Mouse (Mus musculus): ENCODE measurements around the gene Tln1. TPM values are rescaled to one million over a fixed set of nuclear protein-coding genes. Genes with fewer than 3 reads are reported as not detected.

The Tln1 gene
- polyA plus RNA-seq, 1 experiment: 225 TPM

GRCm38 (mm10) chr4:43546375-43547047 is 16.0 kb downstream of the Tln1 start:
- Histone ChIP-seq H3K79me2 (ENCODE audit: control insufficient read depth, insufficient read depth) (no peaks in the 10 kb centered on the region), H3K36me3 (ENCODE audit: control insufficient read depth, insufficient read depth) (peaks cover 82% of the 10 kb centered on the region), H3K4me3 (no peak overlapping the region), H3ac (ENCODE audit: control insufficient read depth, insufficient read length) (no peak overlapping the region), H3K4me2 (ENCODE audit: low read depth) (no peak overlapping the region), H3K27me3 (ENCODE audit: control insufficient read depth, insufficient read depth, insufficient read length) (no peaks in the 10 kb centered on the region)
- peak; percentile 20 for TF ChIP-seq POLR2AphosphoS2 (IDR thresholded peaks at IDR 0.05; ENCODE audit: insufficient read length, low read depth)
- no peak for TF ChIP-seq USF1 (IDR thresholded peaks at IDR 0.05; ENCODE audit: low read depth)

GRCm38 (mm10) chr4:43542044-43542443 is 20.4 kb downstream of the Tln1 start:
- H3K27me3 ChIP-seq (ENCODE audit: control insufficient read depth, insufficient read depth, insufficient read length): no peaks in the 10 kb centered on the region
- TF ChIP-seq MYOG (IDR thresholded peaks at IDR 0.05; ENCODE audit: control insufficient read depth in 1 of 3, insufficient read depth in 1 of 3, insufficient read length in 2 of 3, low read depth in 2 of 3): no peak
- TF ChIP-seq USF1 (IDR thresholded peaks at IDR 0.05; ENCODE audit: low read depth): no peak
- no peak for TF ChIP-seq CEBPB (IDR thresholded peaks at IDR 0.05; ENCODE audit: insufficient read depth, poor library complexity, severe bottlenecking)
- TF ChIP-seq MYOD1 (IDR thresholded peaks at IDR 0.05; ENCODE audit: control insufficient read depth in 1 of 3, insufficient read length in 2 of 3, low read depth in 2 of 3): no peak
- TF ChIP-seq MAX (IDR thresholded peaks at IDR 0.05; ENCODE audit: low read depth): no peak
- TF ChIP-seq TCF3 (IDR thresholded peaks at IDR 0.05; ENCODE audit: insufficient read length, low read depth): no peak
- no peak for TF ChIP-seq POLR2A (IDR thresholded peaks at IDR 0.05; ENCODE audit: insufficient read length, low read depth)
- no peak for TF ChIP-seq SRF (IDR thresholded peaks at IDR 0.05; ENCODE audit: control insufficient read depth, insufficient read length, low read depth)
- TF ChIP-seq TCF12 (IDR thresholded peaks at IDR 0.05; ENCODE audit: insufficient read depth, poor library complexity, severe bottlenecking): no peak
- no peak for TF ChIP-seq E2F4 (IDR thresholded peaks at IDR 0.05; ENCODE audit: insufficient read depth)
- TF ChIP-seq POLR2AphosphoS2 (IDR thresholded peaks at IDR 0.05; ENCODE audit: insufficient read length, low read depth): no peak
- H3K4me2 ChIP-seq (ENCODE audit: low read depth): no peak overlapping the region
- H3K4me3 ChIP-seq: no peak overlapping the region
- no peak overlapping the region for H3ac ChIP-seq (ENCODE audit: control insufficient read depth, insufficient read length)
- H3K79me2 ChIP-seq (ENCODE audit: control insufficient read depth, insufficient read depth): no peaks in the 10 kb centered on the region
- peaks cover 89% of the 10 kb centered on the region for H3K36me3 ChIP-seq (ENCODE audit: control insufficient read depth, insufficient read depth)

- Histone ChIP-seq H3ac (ENCODE audit: control insufficient read depth, insufficient read length) (no peak overlapping the region), H3K4me3 (no peak overlapping the region), H3K27me3 (ENCODE audit: control insufficient read depth, insufficient read depth, insufficient read length) (no peaks in the 10 kb centered on the region), H3K4me2 (ENCODE audit: low read depth) (no peak overlapping the region), H3K36me3 (ENCODE audit: control insufficient read depth, insufficient read depth) (peaks cover 78% of the 10 kb centered on the region), H3K79me2 (ENCODE audit: control insufficient read depth, insufficient read depth) (no peaks in the 10 kb centered on the region)
- TF ChIP-seq SRF (IDR thresholded peaks at IDR 0.05; ENCODE audit: control insufficient read depth, insufficient read length, low read depth) (no peak), REST (IDR thresholded peaks at IDR 0.05; ENCODE audit: insufficient read depth, insufficient read length) (no peak), USF1 (IDR thresholded peaks at IDR 0.05; ENCODE audit: low read depth) (no peak), MAX (IDR thresholded peaks at IDR 0.05; ENCODE audit: low read depth) (no peak), POLR2AphosphoS2 (IDR thresholded peaks at IDR 0.05; ENCODE audit: insufficient read length, low read depth) (no peak), CEBPB (IDR thresholded peaks at IDR 0.05; ENCODE audit: insufficient read depth, poor library complexity, severe bottlenecking) (no peak), MYOD1 (IDR thresholded peaks at IDR 0.05; ENCODE audit: control insufficient read depth in 1 of 3, insufficient read length in 2 of 3, low read depth in 2 of 3) (no peak), TCF3 (IDR thresholded peaks at IDR 0.05; ENCODE audit: insufficient read length, low read depth) (no peak)
Observed at GRCm38 (mm10) chr4:43536031-43536430, 26.5 kb downstream of the Tln1 start.

GRCm38 (mm10) chr4:43535628-43536027 is 26.9 kb downstream of the Tln1 start:
- Histone ChIP-seq H3K36me3 (ENCODE audit: control insufficient read depth, insufficient read depth) (peaks cover 78% of the 10 kb centered on the region), H3ac (ENCODE audit: control insufficient read depth, insufficient read length) (no peak overlapping the region), H3K79me2 (ENCODE audit: control insufficient read depth, insufficient read depth) (no peaks in the 10 kb centered on the region), H3K27me3 (ENCODE audit: control insufficient read depth, insufficient read depth, insufficient read length) (no peaks in the 10 kb centered on the region), H3K4me3 (no peak overlapping the region), H3K4me2 (ENCODE audit: low read depth) (no peak overlapping the region)
- TF ChIP-seq POLR2A (IDR thresholded peaks at IDR 0.05; ENCODE audit: insufficient read length, low read depth) (no peak), POLR2AphosphoS2 (IDR thresholded peaks at IDR 0.05; ENCODE audit: insufficient read length, low read depth) (no peak), E2F4 (IDR thresholded peaks at IDR 0.05; ENCODE audit: insufficient read depth) (no peak), MYOG (IDR thresholded peaks at IDR 0.05; ENCODE audit: control insufficient read depth in 1 of 3, insufficient read depth in 1 of 3, insufficient read length in 2 of 3, low read depth in 2 of 3) (no peak), TCF3 (IDR thresholded peaks at IDR 0.05; ENCODE audit: insufficient read length, low read depth) (no peak), MAX (IDR thresholded peaks at IDR 0.05; ENCODE audit: low read depth) (no peak)

GRCm38 (mm10) chr4:43533270-43533669 is 29.2 kb downstream of the Tln1 start:
- Histone ChIP-seq H3K4me3 (no peak overlapping the region), H3K36me3 (ENCODE audit: control insufficient read depth, insufficient read depth) (peaks cover 62% of the 10 kb centered on the region), H3K4me2 (ENCODE audit: low read depth) (no peak overlapping the region), H3ac (ENCODE audit: control insufficient read depth, insufficient read length) (no peak overlapping the region), H3K27me3 (ENCODE audit: control insufficient read depth, insufficient read depth, insufficient read length) (no peaks in the 10 kb centered on the region), H3K79me2 (ENCODE audit: control insufficient read depth, insufficient read depth) (no peaks in the 10 kb centered on the region)
- TF ChIP-seq USF1 (IDR thresholded peaks at IDR 0.05; ENCODE audit: low read depth) (no peak), MYOG (IDR thresholded peaks at IDR 0.05; ENCODE audit: control insufficient read depth in 1 of 3, insufficient read depth in 1 of 3, insufficient read length in 2 of 3, low read depth in 2 of 3) (no peak), MAX (IDR thresholded peaks at IDR 0.05; ENCODE audit: low read depth) (no peak), POLR2AphosphoS2 (IDR thresholded peaks at IDR 0.05; ENCODE audit: insufficient read length, low read depth) (no peak), POLR2A (IDR thresholded peaks at IDR 0.05; ENCODE audit: insufficient read length, low read depth) (no peak), E2F4 (IDR thresholded peaks at IDR 0.05; ENCODE audit: insufficient read depth) (no peak), TCF3 (IDR thresholded peaks at IDR 0.05; ENCODE audit: insufficient read length, low read depth) (no peak)

Data from myocyte (in vitro differentiated cells).